Comparison of ENCODE assay signal across 8 mouse cellular contexts in genomic region chr19:5422895-5423443, GRCm38 (mm10). TPM values are rescaled to one million over a fixed set of nuclear protein-coding genes. Genes with fewer than 3 reads are reported as not detected.
A peak's percentile ranks its signal among the peaks of the same experiment; 100 is the strongest.
DNase-seq lines count a peak whose midpoint lies in the region; ATAC-seq and TF ChIP-seq lines count a peak whose summit lies in the region.

No protein-coding gene starts in this region.

- peaks cover 33% of the 10 kb centered on the region for H3K4me1 ChIP-seq in cerebellum, adult 2 months (ENCODE audit: control insufficient read depth, insufficient read depth, low read length)
- H3K4me1 ChIP-seq in intestine, postnatal 0 days (replicated peaks; ENCODE audit: control insufficient read depth, insufficient read depth, low read length) = peaks cover 6% of the 10 kb centered on the region; the same call in 1 of the 2 replicates
- H3K4me1 ChIP-seq in stomach, embryonic 14.5 days (ENCODE audit: control insufficient read depth, insufficient read depth, low read length) = peaks cover 21% of the 10 kb centered on the region

- no peak for ATAC-seq in intestine, postnatal 0 days
- no peak for ATAC-seq in stomach, embryonic 14.5 days (ENCODE audit: insufficient number of reproducible peaks, insufficient read depth, low FRiP score, low read depth)
- no peak for ATAC-seq in activated CD4-positive, CD25-positive, alpha-beta regulatory T cell, adult 4 months
- ATAC-seq in inflammation-experienced regulatory T-cells, adult 6 months = no peak

- WGBS in cerebellum, adult 2 months = 69% methylated on average over 9 of the region's 9 CpGs
- 87% methylated on average over 9 of the region's 9 CpGs for WGBS in intestine, postnatal 0 days
- 85% methylated on average over 9 of the region's 9 CpGs for WGBS in stomach, embryonic 14.5 days

- no peak overlapping the region for H3K9ac ChIP-seq in intestine, postnatal 0 days (ENCODE audit: low read depth, low read length)
- peak overlapping the region; percentile 80; the same call in 1 of the 2 replicates for H3K9ac ChIP-seq in stomach, embryonic 14.5 days (replicated peaks; ENCODE audit: low read depth, low read length)

- TF ChIP-seq POLR2A in cerebellum, adult 2 months (IDR thresholded peaks at IDR 0.05; ENCODE audit: borderline replicate concordance, insufficient read depth, low read length) = no peak

- peak overlapping the region; percentile 86 for H3K4me3 ChIP-seq in cerebellum, adult 2 months (replicated peaks; ENCODE audit: insufficient read depth, low read depth, low read length)
- no peak overlapping the region for H3K4me3 ChIP-seq in intestine, postnatal 0 days (ENCODE audit: low read depth, low read length)
- no peak overlapping the region for H3K4me3 ChIP-seq in stomach, embryonic 14.5 days (ENCODE audit: low read depth, low read length)

- DNase-seq in cerebellum, adult 2 months = no peak
- DNase-seq in cerebellum, adult 9-10 months = no peak
- DNase-seq in lung, postnatal 10 days = peak; percentile 12
- DNase-seq in lung, postnatal 4 days = no peak

- peak overlapping the region; percentile 81; the same call in 1 of the 2 replicates for H3K4me2 ChIP-seq in intestine, postnatal 0 days (replicated peaks; ENCODE audit: low read depth)
- peak overlapping the region; percentile 65; the same call in 1 of the 2 replicates for H3K4me2 ChIP-seq in stomach, embryonic 14.5 days (replicated peaks; ENCODE audit: low read depth, low read length)

- no peak overlapping the region for H3K27ac ChIP-seq in cerebellum, adult 2 months (ENCODE audit: insufficient read depth, low read length)
- no peak overlapping the region for H3K27ac ChIP-seq in intestine, postnatal 0 days (ENCODE audit: low read depth, low read length)
- no peak overlapping the region for H3K27ac ChIP-seq in stomach, embryonic 14.5 days (ENCODE audit: low read length)

- H3K27me3 ChIP-seq in cerebellum, adult 2 months (ENCODE audit: control insufficient read depth, insufficient read depth, low read length) = no peaks in the 10 kb centered on the region
- no peaks in the 10 kb centered on the region for H3K27me3 ChIP-seq in intestine, postnatal 0 days (replicated peaks; ENCODE audit: control insufficient read depth, insufficient read depth, low read length)
- H3K27me3 ChIP-seq in stomach, embryonic 14.5 days (ENCODE audit: control insufficient read depth, insufficient read depth, low read length) = no peaks in the 10 kb centered on the region

- no peak for TF ChIP-seq CTCF in cerebellum, adult 2 months (IDR thresholded peaks at IDR 0.05; ENCODE audit: borderline replicate concordance, insufficient read depth, low read depth, low read length)
- no peak for TF ChIP-seq CTCF in intestine, postnatal 0 days (IDR thresholded peaks at IDR 0.05; ENCODE audit: low read depth)

- H3K36me3 ChIP-seq in intestine, postnatal 0 days (ENCODE audit: control insufficient read depth, insufficient read depth) = peaks cover 46% of the 10 kb centered on the region
- H3K36me3 ChIP-seq in stomach, embryonic 14.5 days (ENCODE audit: control insufficient read depth, insufficient read depth, low read length) = peaks cover 20% of the 10 kb centered on the region

- no peaks in the 10 kb centered on the region for H3K9me3 ChIP-seq in intestine, postnatal 0 days (ENCODE audit: control insufficient read depth)
- H3K9me3 ChIP-seq in stomach, embryonic 14.5 days (ENCODE audit: control insufficient read depth, low read depth, low read length) = no peaks in the 10 kb centered on the region

RNA-seq across cellular contexts. Expression of gene Drap1, which starts 1.8 kb away (rescaled TPM):
- 281 and 309 TPM in 2 replicates for polyA plus RNA-seq in cerebellum, adult 2 months (2012; rRNA removed)
- 136 and 137 TPM in 2 replicates for polyA plus RNA-seq in intestine, postnatal 0 days (2015; fragmentation: Nextera tagmentation; extraction: Ambion mirVana)
- polyA plus RNA-seq in stomach, embryonic 14.5 days (2014; fragmentation: Nextera tagmentation; extraction: Ambion mirVana) = 191 and 198 TPM in 2 replicates
- polyA plus RNA-seq in activated CD4-positive, CD25-positive, alpha-beta regulatory T cell, adult 4 months (2017; shearing (Covaris generic)) = 10 to 100 TPM; 50.3 to 53.6 TPM
- polyA plus RNA-seq in inflammation-experienced regulatory T-cells, adult 6 months (2017; shearing (Covaris generic)) = 10 to 100 TPM; 43.1 to 54.2 (median 47.1) TPM

RNA-seq across cellular contexts. Expression of gene AI837181, which starts 2.0 kb away (rescaled TPM):
- polyA plus RNA-seq in cerebellum, adult 2 months (2012; rRNA removed) = 130 and 134 TPM in 2 replicates
- polyA plus RNA-seq in intestine, postnatal 0 days (2015; fragmentation: Nextera tagmentation; extraction: Ambion mirVana) = 33.0 and 34.2 TPM in 2 replicates
- polyA plus RNA-seq in stomach, embryonic 14.5 days (2014; fragmentation: Nextera tagmentation; extraction: Ambion mirVana) = 35.8 and 39.2 TPM in 2 replicates
- polyA plus RNA-seq in activated CD4-positive, CD25-positive, alpha-beta regulatory T cell, adult 4 months (2017; shearing (Covaris generic)) = 10 to 100 TPM; 17.6 to 18.6 TPM
- polyA plus RNA-seq in inflammation-experienced regulatory T-cells, adult 6 months (2017; shearing (Covaris generic)) = 10 to 100 TPM; 14.5 to 28.0 (median 21.2) TPM

RNA-seq across cellular contexts. Expression of gene Tsga10ip, which starts 20.6 kb away (rescaled TPM):
- 0.21 TPM in 1 of 2 replicates, not detected in the other for polyA plus RNA-seq in cerebellum, adult 2 months (2012; rRNA removed)
- polyA plus RNA-seq in intestine, postnatal 0 days (2015; fragmentation: Nextera tagmentation; extraction: Ambion mirVana) = 0.27 and 0.59 TPM in 2 replicates
- polyA plus RNA-seq in stomach, embryonic 14.5 days (2014; fragmentation: Nextera tagmentation; extraction: Ambion mirVana) = 2.0 TPM in 1 of 2 replicates, not detected in the other
- polyA plus RNA-seq in activated CD4-positive, CD25-positive, alpha-beta regulatory T cell, adult 4 months (2017; shearing (Covaris generic)) = not detected
- not detected for polyA plus RNA-seq in inflammation-experienced regulatory T-cells, adult 6 months (2017; shearing (Covaris generic))

RNA-seq across cellular contexts. Expression of gene Fosl1, which starts 24.4 kb away (rescaled TPM):
- not detected in 2 replicates for polyA plus RNA-seq in cerebellum, adult 2 months (2012; rRNA removed)
- polyA plus RNA-seq in intestine, postnatal 0 days (2015; fragmentation: Nextera tagmentation; extraction: Ambion mirVana) = not detected in 2 replicates
- not detected in 2 replicates for polyA plus RNA-seq in stomach, embryonic 14.5 days (2014; fragmentation: Nextera tagmentation; extraction: Ambion mirVana)
- not detected for polyA plus RNA-seq in activated CD4-positive, CD25-positive, alpha-beta regulatory T cell, adult 4 months (2017; shearing (Covaris generic))
- polyA plus RNA-seq in inflammation-experienced regulatory T-cells, adult 6 months (2017; shearing (Covaris generic)) = not detected

RNA-seq across cellular contexts. Expression of gene Sart1, which starts 34.5 kb away (rescaled TPM):
- polyA plus RNA-seq in cerebellum, adult 2 months (2012; rRNA removed) = 77.5 and 86.5 TPM in 2 replicates
- polyA plus RNA-seq in intestine, postnatal 0 days (2015; fragmentation: Nextera tagmentation; extraction: Ambion mirVana) = 53.7 and 63.0 TPM in 2 replicates
- 56.3 and 65.0 TPM in 2 replicates for polyA plus RNA-seq in stomach, embryonic 14.5 days (2014; fragmentation: Nextera tagmentation; extraction: Ambion mirVana)
- 10 to 100 TPM; 16.7 to 34.3 TPM for polyA plus RNA-seq in activated CD4-positive, CD25-positive, alpha-beta regulatory T cell, adult 4 months (2017; shearing (Covaris generic))
- 10 to 100 TPM; 20.3 to 38.4 (median 27.8) TPM for polyA plus RNA-seq in inflammation-experienced regulatory T-cells, adult 6 months (2017; shearing (Covaris generic))
